Mouse (Mus musculus) MEL (cell line): ENCODE measurements around the gene Metrnl.

Experiments used
- CHD1 ChIP-seq: IDR thresholded peaks from 2 replicates; pipeline ENCODE4 v1.6.1; 2012; ENCODE audit warnings: low read depth, mild to moderate bottlenecking, inconsistent platforms, low read length, improper control_type of control experiment
- CTCF ChIP-seq, 3 experiments: IDR thresholded peaks in 2 of 3; conservative IDR thresholded peaks in 1 of 3; 2 replicates each; pipeline ENCODE4 v1.5.1; 2011 to 2012; ENCODE audit warnings: low read length in 3 of 3, low read depth in 2 of 3, mild to moderate bottlenecking in 2 of 3, improper control_type of control experiment in 1 of 3, inconsistent platforms in 1 of 3, mixed read lengths in 1 of 3, moderate library complexity in 1 of 3; ENCODE audit not compliant: control insufficient read depth in 1 of 3, insufficient read depth in 1 of 3, poor library complexity in 1 of 3, severe bottlenecking in 1 of 3
- ELF1 ChIP-seq: IDR thresholded peaks from 2 replicates; pipeline ENCODE4 v1.6.1; 2014; ENCODE audit warnings: low read depth, mild to moderate bottlenecking, inconsistent platforms, low read length, improper control_type of control experiment, moderate library complexity
- POLR2A ChIP-seq, 2 experiments: IDR thresholded peaks; 2 replicates each; pipeline ENCODE4 v1.6.1; 2011 to 2012; ENCODE audit warnings: low read length in 2 of 2, mild to moderate bottlenecking in 2 of 2, control low read depth in 1 of 2, improper control_type of control experiment in 1 of 2, low read depth in 1 of 2, moderate library complexity in 1 of 2; ENCODE audit not compliant: control insufficient read depth in 1 of 2, insufficient read depth in 1 of 2, poor library complexity in 1 of 2
- USF1 ChIP-seq: IDR thresholded peaks from 2 replicates; pipeline ENCODE4 v1.6.1; 2014; ENCODE audit warnings: low read depth, mild to moderate bottlenecking, inconsistent platforms, low read length, improper control_type of control experiment, moderate library complexity
- ZC3H11A ChIP-seq: IDR thresholded peaks from 2 replicates; pipeline ENCODE4 v1.6.1; 2012; ENCODE audit warnings: low read depth, mild to moderate bottlenecking, inconsistent platforms, low read length, improper control_type of control experiment
- ZKSCAN1 ChIP-seq: IDR thresholded peaks from 2 replicates; pipeline ENCODE4 v1.6.1; 2012; ENCODE audit warnings: low read depth, mild to moderate bottlenecking, inconsistent platforms, low read length, improper control_type of control experiment, moderate library complexity

DNA sequence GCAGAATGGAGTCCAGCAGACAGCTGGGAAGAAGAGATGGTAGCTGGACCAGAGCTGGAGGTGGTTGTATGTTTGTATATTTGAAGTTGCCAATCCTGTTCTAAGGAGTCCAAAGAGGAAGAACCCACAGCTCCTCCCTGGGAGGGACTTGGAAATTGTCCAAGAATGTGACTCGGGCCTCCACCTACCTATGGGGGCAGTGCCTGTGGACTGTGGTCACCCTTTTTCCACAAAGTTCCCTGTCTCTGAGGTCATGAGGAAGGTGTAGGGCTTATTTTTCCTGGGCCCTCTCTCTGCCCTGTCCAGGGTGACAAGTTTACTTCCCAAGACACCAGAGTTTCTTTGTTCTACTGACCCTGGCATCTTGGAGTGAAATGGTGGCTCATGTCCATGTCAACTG is 39.6 kb downstream of the Metrnl start:
- TF ChIP-seq CTCF (IDR thresholded peaks at IDR 0.05 in 2 of 3, conservative IDR thresholded peaks at IDR 0.05 in 1 of 3; ENCODE audit: control insufficient read depth in 1 of 3, insufficient read depth in 1 of 3, low read depth in 2 of 3, low read length in 3 of 3, poor library complexity in 1 of 3, severe bottlenecking in 1 of 3): no peak
- TF ChIP-seq POLR2A (IDR thresholded peaks at IDR 0.05; ENCODE audit: control insufficient read depth in 1 of 2, insufficient read depth in 1 of 2, low read depth in 1 of 2, low read length in 2 of 2, poor library complexity in 1 of 2): no peak
- TF ChIP-seq ZKSCAN1: no peak
- no peak for TF ChIP-seq ZC3H11A
- TF ChIP-seq CHD1: no peak
- no peak for TF ChIP-seq ELF1
- no peak for TF ChIP-seq USF1
